Mouse (Mus musculus): ENCODE measurements around the gene Evi2a. TPM values are rescaled to one million over a fixed set of nuclear protein-coding genes. Genes with fewer than 3 reads are reported as not detected.

Gene Evi2a
- total RNA-seq, 2 experiments from 2014 or later: 17.3 to 21.2 TPM

DNA sequence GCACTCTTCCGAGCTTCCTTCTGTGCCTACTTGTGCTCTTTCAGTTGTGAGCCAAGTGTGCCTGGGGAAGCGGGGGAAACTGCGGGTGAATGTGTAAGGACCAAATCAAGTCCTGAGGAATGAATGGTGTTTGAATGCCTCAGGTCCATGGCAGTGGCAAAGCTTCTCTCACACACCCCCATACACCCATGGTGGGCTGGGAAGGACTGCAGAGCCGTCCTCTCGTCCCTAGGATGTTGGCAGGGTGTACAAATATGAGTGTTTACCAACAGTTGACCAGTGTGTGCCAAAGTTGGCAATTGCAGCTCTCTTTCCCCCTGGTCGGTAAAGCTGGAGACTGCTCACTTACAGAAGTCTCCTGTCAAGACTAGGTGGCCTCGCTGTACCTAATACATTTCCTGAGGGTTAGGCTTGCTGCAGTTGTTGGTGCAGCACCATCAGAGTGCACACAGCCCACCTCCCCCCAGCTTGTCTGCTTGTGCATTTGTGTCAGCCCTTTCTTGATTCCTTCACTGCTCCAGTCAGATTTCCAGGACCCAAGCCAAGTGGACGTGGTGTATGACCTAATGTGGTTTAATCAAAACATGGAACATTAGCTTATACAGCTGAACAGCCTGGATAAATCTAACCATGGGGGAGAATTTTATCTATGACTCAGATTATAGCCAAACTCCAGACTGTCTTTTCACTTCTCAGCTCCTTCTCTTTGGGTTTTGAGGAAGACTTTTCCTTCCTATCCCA lies 3.7 kb upstream of the Evi2a start:
- Histone ChIP-seq H3K27ac (peak overlapping the region; percentile 73), H3K4me3 (no peak overlapping the region)
- TF ChIP-seq CTCF (conservative IDR thresholded peaks at IDR 0.05): no peak
- peak in 1 of 2 experiments; percentile 18 for DNase-seq (ENCODE audit: low spot score in 2 of 2)

- Histone ChIP-seq H3K4me3 (no peak overlapping the region), H3K27ac (peak overlapping the region; percentile 73)
- no peak for TF ChIP-seq CTCF (conservative IDR thresholded peaks at IDR 0.05)
- DNase-seq (ENCODE audit: low spot score in 2 of 2): no peak
These were observed 2.9 kb upstream of the Evi2a start for GRCm38 (mm10) chr11:79533311-79533710.

DNA sequence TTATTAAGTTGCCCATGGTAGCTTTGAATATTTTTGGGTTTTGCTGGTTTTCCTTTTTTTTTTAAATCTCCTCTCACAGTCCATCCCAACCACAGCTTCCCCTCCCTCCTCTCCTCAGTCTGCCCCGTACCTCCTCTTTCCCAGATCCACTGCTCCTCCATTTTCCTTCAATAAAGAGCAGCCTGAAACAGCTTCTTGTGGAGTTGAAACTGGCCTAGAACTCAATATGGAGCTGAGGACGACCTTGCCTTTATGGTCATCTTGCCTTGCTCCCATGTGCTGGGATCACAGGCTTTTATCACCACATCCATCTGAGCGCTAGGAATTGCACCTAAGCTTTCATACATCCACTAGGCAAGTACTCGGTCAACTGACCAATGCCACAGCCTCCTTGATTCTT lies 1.1 kb upstream of the Evi2a start:
- H3K27ac ChIP-seq: no peak overlapping the region
- TF ChIP-seq CTCF (conservative IDR thresholded peaks at IDR 0.05): no peak
- H3K4me3 ChIP-seq: no peak overlapping the region
- DNase-seq (ENCODE audit: low spot score in 2 of 2): no peak

DNA sequence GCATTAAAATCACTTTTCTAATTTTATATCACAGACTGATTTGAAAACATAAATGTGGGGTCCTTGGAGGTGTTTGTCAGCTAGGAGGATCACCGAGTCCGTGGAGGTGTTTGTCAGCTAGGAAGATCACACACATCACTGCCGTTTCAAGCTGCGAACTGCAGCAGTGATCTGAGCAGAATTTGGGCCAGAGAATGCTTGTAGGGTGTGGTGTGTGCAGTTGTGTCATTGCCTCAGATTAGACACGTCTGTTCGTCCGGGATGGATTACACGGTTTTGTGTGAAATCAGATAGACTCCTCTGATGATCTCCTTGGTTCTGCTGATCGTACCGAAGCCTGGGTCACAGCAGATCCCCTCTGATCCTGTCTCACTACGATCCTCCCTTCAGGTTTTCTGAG lies 365 bp upstream of the Evi2a start:
- peak overlapping the region; percentile 87 for H3K27ac ChIP-seq
- H3K4me3 ChIP-seq: peak overlapping the region; percentile 39; the same call in 1 of the 2 replicates
- no peak for DNase-seq (ENCODE audit: low spot score in 2 of 2)
- no peak for TF ChIP-seq CTCF (conservative IDR thresholded peaks at IDR 0.05)

- peak overlapping the region; percentile 39 for H3K4me3 ChIP-seq
- no peak for TF ChIP-seq CTCF (conservative IDR thresholded peaks at IDR 0.05)
- H3K27ac ChIP-seq: peak overlapping the region; percentile 87
- no peak for DNase-seq (ENCODE audit: low spot score in 2 of 2)
These were observed 673 bp downstream of the Evi2a start for GRCm38 (mm10) chr11:79529736-79530135.

GRCm38 (mm10) chr11:79529226-79529625 lies 1.2 kb downstream of the Evi2a start:
- DNase-seq (ENCODE audit: low spot score in 2 of 2): no peak
- H3K4me3 ChIP-seq: peak overlapping the region; percentile 39
- H3K27ac ChIP-seq: peak overlapping the region; percentile 87
- TF ChIP-seq CTCF (conservative IDR thresholded peaks at IDR 0.05): no peak

DNA sequence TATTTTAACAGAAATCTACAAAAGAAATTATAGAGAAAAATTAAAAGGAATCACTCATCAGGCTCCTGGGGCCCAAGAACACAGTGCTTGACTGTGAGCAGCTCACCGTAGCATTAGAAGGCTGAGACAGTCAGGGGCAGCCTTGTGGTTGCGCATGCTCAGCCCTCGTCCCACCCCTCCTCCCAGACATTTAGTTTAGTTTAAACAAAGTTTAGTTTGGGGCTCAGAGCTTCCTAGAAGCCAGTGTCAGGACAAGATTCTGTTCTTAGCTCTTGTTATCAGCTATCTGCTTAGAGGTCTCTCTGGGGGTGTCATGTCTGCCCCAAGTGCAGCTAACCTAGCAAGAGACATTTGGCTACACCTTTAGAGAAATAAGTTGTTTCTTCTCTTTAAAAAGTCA lies 1.8 kb downstream of the Evi2a start:
- peak overlapping the region; percentile 87; the same call in 1 of the 2 replicates for H3K27ac ChIP-seq
- peak overlapping the region; percentile 39 for H3K4me3 ChIP-seq
- TF ChIP-seq CTCF (conservative IDR thresholded peaks at IDR 0.05): no peak
- DNase-seq (ENCODE audit: low spot score in 2 of 2): no peak

DNA sequence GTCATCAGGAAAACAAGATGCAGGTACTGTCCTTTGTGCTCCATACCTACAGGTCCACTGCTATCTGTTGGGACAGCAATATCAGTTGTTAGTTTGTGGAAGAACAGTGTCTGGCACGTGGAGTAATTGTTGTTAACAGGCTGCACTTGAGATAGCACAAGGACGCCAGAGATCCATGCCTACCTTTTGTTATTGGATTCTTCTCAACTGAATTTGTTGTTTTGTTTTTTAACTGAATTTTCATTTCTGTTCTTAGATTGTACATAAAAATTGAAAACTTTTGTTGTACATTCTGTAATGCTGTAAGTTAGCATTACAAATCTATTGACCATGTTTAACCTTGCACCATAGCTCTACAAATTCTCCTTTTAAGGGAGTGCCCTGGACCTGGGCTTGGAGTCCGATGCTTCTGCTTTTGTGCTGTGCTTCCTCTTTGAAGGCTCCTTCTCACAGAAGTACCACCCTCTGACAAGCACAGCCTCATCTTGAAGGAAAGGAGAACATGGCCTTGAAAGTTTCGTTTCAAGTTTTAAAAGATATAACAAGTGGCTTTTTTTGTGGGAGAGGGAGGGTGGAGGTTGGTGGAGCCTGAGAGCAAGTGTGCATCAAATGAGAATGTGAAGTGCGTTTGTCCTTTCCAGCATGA lies 2.5 kb downstream of the Evi2a start:
- TF ChIP-seq CTCF (conservative IDR thresholded peaks at IDR 0.05): no peak
- no peak for DNase-seq (ENCODE audit: low spot score in 2 of 2)
- Histone ChIP-seq H3K27ac (peak overlapping the region; percentile 43), H3K4me3 (no peak overlapping the region)

DNA sequence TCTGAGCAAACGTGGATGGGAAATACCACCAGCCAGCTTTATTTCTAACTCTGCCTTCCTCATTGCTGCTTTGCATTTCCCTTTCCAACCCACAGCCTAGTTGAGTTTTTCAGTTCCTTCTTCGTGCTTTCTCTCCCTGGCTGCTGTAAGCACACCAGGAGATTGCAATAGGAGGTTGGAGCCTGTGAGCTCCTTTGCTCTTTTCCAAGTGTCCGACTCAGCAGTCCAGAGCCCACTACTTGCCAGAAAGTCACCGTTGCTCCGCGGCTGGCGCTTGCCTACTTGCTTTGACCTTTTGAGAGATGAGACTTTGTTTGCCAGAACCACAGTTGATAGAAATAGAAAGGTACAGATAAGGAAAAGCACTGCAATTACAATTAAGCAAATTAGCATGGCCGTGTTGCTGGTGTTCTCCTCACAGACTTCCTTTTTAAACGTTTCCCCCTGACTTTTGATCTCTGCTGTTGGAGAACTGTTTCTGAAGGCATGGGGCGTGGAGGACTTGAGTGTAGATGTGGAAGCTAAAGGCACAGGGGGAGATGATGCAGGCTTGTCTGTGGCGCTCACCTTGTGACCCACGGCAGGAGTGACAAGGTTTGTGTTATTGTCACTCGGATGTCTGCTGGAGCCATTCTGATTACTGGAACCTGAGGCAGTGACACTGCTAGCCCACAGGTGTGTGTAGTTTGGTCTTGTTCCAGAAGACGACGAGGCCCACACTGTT lies 3.2 kb downstream of the Evi2a start:
- no peak for TF ChIP-seq CTCF (conservative IDR thresholded peaks at IDR 0.05)
- no peak for DNase-seq (ENCODE audit: low spot score in 2 of 2)
- Histone ChIP-seq H3K4me3 (no peak overlapping the region), H3K27ac (peak overlapping the region; percentile 43)

DNA sequence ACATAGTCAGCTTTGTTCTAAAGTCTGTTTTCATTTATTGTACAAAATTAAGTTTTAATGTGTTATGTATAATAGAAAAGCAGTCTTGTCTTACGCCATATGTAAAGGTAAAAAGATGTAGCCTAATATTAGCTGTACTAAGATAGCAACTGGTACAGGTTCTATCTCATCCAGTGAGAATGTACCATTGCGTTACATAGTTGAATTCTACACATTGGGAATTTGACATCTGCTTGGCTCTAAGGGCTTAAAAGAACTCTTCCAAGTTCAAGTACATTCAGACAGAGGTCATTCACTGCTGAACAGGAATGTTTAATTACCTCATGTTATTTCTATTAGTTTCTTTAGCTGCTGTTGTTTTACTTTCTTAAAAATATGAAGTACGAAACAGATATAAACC lies 3.9 kb downstream of the Evi2a start:
- Histone ChIP-seq H3K4me3 (no peak overlapping the region), H3K27ac (peak overlapping the region; percentile 43; the same call in 1 of the 2 replicates)
- TF ChIP-seq CTCF (conservative IDR thresholded peaks at IDR 0.05): no peak
- DNase-seq (ENCODE audit: low spot score in 2 of 2): no peak

DNA sequence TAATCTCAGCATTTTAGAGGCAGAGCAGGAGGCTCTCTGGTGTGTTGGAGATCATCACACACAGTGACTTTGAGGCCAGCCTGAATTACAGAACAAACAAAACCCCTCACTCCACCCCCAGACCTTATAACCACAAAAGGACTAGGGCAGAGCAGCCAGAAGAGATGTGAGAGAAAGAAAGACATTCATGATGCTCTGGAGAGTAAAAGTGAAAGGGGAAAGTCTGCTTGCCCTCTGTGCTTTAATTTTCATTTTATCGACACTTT lies 6.2 kb downstream of the Evi2a start:
- H3K27ac ChIP-seq: 0 out of 2 replicates have a peak overlapping the region, but pooled peaks have one; percentile 2
- no peak overlapping the region for H3K4me3 ChIP-seq
- TF ChIP-seq CTCF (conservative IDR thresholded peaks at IDR 0.05): no peak
- no peak for DNase-seq (ENCODE audit: low spot score in 2 of 2)

DNA sequence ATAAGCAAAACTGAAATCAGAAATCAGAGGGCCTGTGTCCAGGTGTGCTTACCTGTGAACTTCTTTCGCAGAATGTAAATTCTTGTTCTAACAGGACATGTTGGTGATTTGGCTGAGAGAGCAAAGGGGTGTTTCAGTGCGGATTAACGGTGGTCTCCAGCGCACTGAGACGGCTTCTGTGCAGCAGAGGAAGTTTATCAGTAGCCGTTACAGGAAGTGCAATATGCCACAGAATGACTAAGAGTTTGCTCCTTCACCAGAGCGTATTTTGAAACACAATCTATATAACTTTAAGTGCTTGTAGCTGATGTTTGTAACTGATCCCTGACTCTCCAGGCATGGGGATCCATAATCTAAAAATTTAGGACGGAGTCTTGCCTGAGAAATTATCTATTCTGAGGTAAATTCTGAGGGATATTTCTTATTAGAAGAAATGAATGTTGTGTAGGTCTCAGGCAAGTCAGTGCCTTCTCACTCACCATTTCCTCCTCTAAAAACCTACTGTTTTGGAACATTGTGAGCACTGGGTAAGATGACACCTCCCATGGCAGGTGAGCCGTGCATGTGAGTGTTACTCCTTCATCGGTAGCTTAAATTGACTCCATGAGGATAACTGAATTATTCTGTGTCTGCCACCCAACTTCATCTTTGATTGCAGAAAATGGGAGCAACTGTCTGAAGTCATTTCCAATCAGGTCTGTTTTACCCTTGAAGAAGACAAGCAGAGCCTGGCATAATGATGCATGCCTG lies 6.7 kb downstream of the Evi2a start, which contains the start of gene Evi2b:
Gene Evi2b, minus strand, starts transcription at position 203 of the 750 bp plus-strand sequence.
- DNase-seq (ENCODE audit: low spot score in 2 of 2): no peak
- TF ChIP-seq CTCF (conservative IDR thresholded peaks at IDR 0.05): no peak
- Histone ChIP-seq H3K27ac (0 out of 2 replicates have a peak within 1 kb of the TSS, but pooled peaks have one; percentile 2), H3K4me3 (no peak within 1 kb of the TSS)

DNA sequence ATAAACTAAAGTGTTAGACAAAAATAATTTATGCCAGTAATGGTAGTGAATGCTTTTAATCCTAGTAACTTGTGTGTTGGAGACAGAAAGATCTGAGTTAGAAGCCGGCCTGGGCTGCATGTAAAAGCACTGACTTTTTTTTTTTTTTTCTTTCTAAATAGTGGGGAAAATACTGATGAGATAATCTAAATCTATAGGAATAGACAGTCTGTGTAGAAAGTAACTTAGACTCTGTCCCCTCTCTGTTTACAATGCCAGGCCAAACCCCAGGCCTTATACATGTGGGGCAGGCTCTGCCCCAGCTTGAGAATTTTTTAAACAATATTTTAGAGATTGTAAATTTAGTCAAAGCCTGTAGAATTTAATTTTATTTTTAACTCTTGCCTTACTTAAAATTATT lies 7.5 kb downstream of the Evi2a start:
- no peak for TF ChIP-seq CTCF (conservative IDR thresholded peaks at IDR 0.05)
- Histone ChIP-seq H3K4me3 (no peak overlapping the region), H3K27ac (no peak overlapping the region)
- no peak for DNase-seq (ENCODE audit: low spot score in 2 of 2)

Measured in layer of hippocampus, adult 2 months (tissue).